Mouse (Mus musculus) cerebellum, adult 2 months (tissue): ENCODE measurements around the gene Slfn5. TPM values are rescaled to one million over a fixed set of nuclear protein-coding genes. Genes with fewer than 3 reads are reported as not detected.

ENCODE experiments used
- DNase-seq, 2 experiments: peaks; one replicate each; pipeline ENCODE4 v3.0.0; 2021
- H3K27ac ChIP-seq: fragments of 200-500 bp; 2 replicates; pipeline ENCODE4 v1.5.1; 2012; ENCODE audit warnings: low read length, control low read depth, inconsistent platforms; ENCODE audit not compliant: insufficient read depth
- H3K27me3 ChIP-seq: fragments of 200-500 bp; 2 replicates; pipeline ENCODE4 v1.6.1; 2012; ENCODE audit warnings: inconsistent platforms, mild to moderate bottlenecking, low read length, moderate library complexity; ENCODE audit not compliant: control insufficient read depth, insufficient read depth
- H3K4me1 ChIP-seq: fragments of 200-500 bp; 2 replicates; pipeline ENCODE4 v1.6.1; 2011; ENCODE audit warnings: low read length; ENCODE audit not compliant: control insufficient read depth, insufficient read depth
- H3K4me3 ChIP-seq: fragments of 200-500 bp; replicated peaks from 2 replicates; pipeline ENCODE3; 2011; ENCODE audit warnings: mild to moderate bottlenecking, low read depth, low read length, control low read depth; ENCODE audit not compliant: insufficient read depth
- CTCF ChIP-seq: fragments of 200-500 bp; IDR thresholded peaks from 2 replicates; pipeline ENCODE4 v1.5.1; 2011; ENCODE audit warnings: low read depth, mild to moderate bottlenecking, control low read depth, low read length, moderate library complexity, borderline replicate concordance; ENCODE audit not compliant: insufficient read depth
- POLR2A ChIP-seq: fragments of 200-500 bp; IDR thresholded peaks from 2 replicates; pipeline ENCODE4 v1.6.1; 2011; ENCODE audit warnings: low read length, control low read depth, borderline replicate concordance; ENCODE audit not compliant: insufficient read depth
- WGBS: fragments of 180-500 bp; shearing (Covaris S2); methylation state at CpG from one replicate; pipeline ENCODE4 v1.1.7; 2018; 5-methylcytosine and 5-hydroxymethylcytosine counted together
- polyA plus RNA-seq: library from polyadenylated mRNA; depleted of rRNA; stranded (reverse); fragments of >200 nt; gene quantifications from 2 replicates; pipeline ENCODE4 v1.2.3, GENCODE M21; 2012

The Slfn5 gene
- polyA plus RNA-seq, 1 experiment, result 3.8 TPM

GRCm38 (mm10) chr11:82933186-82933585 is 18.0 kb upstream of the Slfn5 start:
- 2% methylated on average over 29 of the region's 29 CpGs for WGBS
- DNase-seq, result no peak
- Histone ChIP-seq H3K27ac (no peak overlapping the region), H3K4me3 (peak overlapping the region; percentile 40), H3K4me1 (peaks cover 5% of the 10 kb centered on the region), H3K27me3 (no peaks in the 10 kb centered on the region; the same call in 1 of the 2 replicates)
- TF ChIP-seq POLR2A (no peak), CTCF (no peak)

GRCm38 (mm10) chr11:82943336-82943735 is 7.8 kb upstream of the Slfn5 start:
- no peak for DNase-seq
- no peaks in the 10 kb centered on the region for H3K4me1 ChIP-seq
- no peak for TF ChIP-seq CTCF
- TF ChIP-seq POLR2A, result no peak
- no peaks in the 10 kb centered on the region for H3K27me3 ChIP-seq
- WGBS, result 52% methylated on average over 6 of the region's 6 CpGs
- H3K4me3 ChIP-seq, result no peak overlapping the region
- H3K27ac ChIP-seq, result no peak overlapping the region

GRCm38 (mm10) chr11:82945636-82946035 is 5.5 kb upstream of the Slfn5 start:
- no peaks in the 10 kb centered on the region for H3K4me1 ChIP-seq
- WGBS, result 69% methylated on average over 2 of the region's 2 CpGs
- DNase-seq, result no peak
- H3K4me3 ChIP-seq, result no peak overlapping the region
- no peak overlapping the region for H3K27ac ChIP-seq
- no peaks in the 10 kb centered on the region for H3K27me3 ChIP-seq
- no peak for TF ChIP-seq CTCF
- no peak for TF ChIP-seq POLR2A

GRCm38 (mm10) chr11:82947457-82947856 is 3.7 kb upstream of the Slfn5 start:
- no peak overlapping the region for H3K27ac ChIP-seq
- H3K4me1 ChIP-seq, result no peaks in the 10 kb centered on the region
- no peaks in the 10 kb centered on the region; the same call in 1 of the 2 replicates for H3K27me3 ChIP-seq
- TF ChIP-seq POLR2A (no peak), CTCF (no peak)
- no peak overlapping the region for H3K4me3 ChIP-seq
- WGBS, result 54% methylated on average over 4 of the region's 4 CpGs
- DNase-seq, result no peak

- DNase-seq, result no peak
- Histone ChIP-seq H3K4me3 (no peak overlapping the region), H3K27me3 (no peaks in the 10 kb centered on the region; the same call in 1 of the 2 replicates), H3K27ac (no peak overlapping the region), H3K4me1 (no peaks in the 10 kb centered on the region)
- WGBS, result 69% methylated on average over 9 of the region's 9 CpGs
- no peak for TF ChIP-seq POLR2A
- TF ChIP-seq CTCF, result no peak
Observed at GRCm38 (mm10) chr11:82949036-82949435, 2.1 kb upstream of the Slfn5 start.

- H3K27me3 ChIP-seq, result no peaks in the 10 kb centered on the region; the same call in 1 of the 2 replicates
- 11% methylated on average over 28 of the region's 28 CpGs for WGBS
- TF ChIP-seq CTCF (no peak), POLR2A (no peak)
- H3K27ac ChIP-seq, result no peak overlapping the region
- DNase-seq, result no peak
- no peaks in the 10 kb centered on the region for H3K4me1 ChIP-seq
- no peak overlapping the region for H3K4me3 ChIP-seq
Observed at GRCm38 (mm10) chr11:82951865-82952611, 889 bp downstream of the Slfn5 start.

- no peak overlapping the region for H3K27ac ChIP-seq
- 71% methylated on average over 9 of the region's 9 CpGs for WGBS
- TF ChIP-seq CTCF (no peak), POLR2A (no peak)
- no peaks in the 10 kb centered on the region; the same call in 1 of the 2 replicates for H3K27me3 ChIP-seq
- no peaks in the 10 kb centered on the region for H3K4me1 ChIP-seq
- no peak for DNase-seq
- H3K4me3 ChIP-seq, result no peak overlapping the region
Observed at GRCm38 (mm10) chr11:82952612-82953542, 1.7 kb downstream of the Slfn5 start.
